Mouse (Mus musculus): ENCODE measurements around the gene Slco3a1. TPM values are rescaled to one million over a fixed set of nuclear protein-coding genes. Genes with fewer than 3 reads are reported as not detected.

The Slco3a1 gene
- polyA plus RNA-seq, 1 experiment from 2014 or later = 19.6 TPM

DNA sequence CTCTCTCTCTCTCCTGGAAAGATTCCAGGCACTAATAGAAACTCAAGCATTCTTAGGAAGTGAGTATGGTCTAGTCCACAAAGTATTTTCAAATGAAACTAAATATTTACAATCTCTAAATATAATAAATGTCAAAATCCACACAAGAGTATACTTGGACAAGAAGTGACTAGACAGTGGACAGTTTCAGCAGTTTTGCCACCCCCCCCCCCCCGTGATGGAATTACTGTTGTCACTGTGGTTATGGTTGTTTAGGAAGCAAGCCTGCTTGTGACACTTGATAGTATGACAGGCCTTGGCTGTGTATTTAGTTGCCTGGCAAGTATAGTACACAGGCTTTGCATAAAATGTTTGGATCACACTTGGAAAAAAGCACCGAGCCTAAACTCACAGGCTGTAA, 192.9 kb downstream of the Slco3a1 start:
- no peak overlapping the region for H3K27ac ChIP-seq (ENCODE audit: low read depth, low read length)
- no peaks in the 10 kb centered on the region for H3K36me3 ChIP-seq (ENCODE audit: control insufficient read depth, insufficient read depth, low read length)
- H3K4me3 ChIP-seq (ENCODE audit: low read length) = no peak overlapping the region
- H3K27me3 ChIP-seq (ENCODE audit: control insufficient read depth, insufficient read depth, low read length) = no peaks in the 10 kb centered on the region
- 79% methylated on average over 2 of the region's 2 CpGs for WGBS
- no peaks in the 10 kb centered on the region for H3K4me1 ChIP-seq (ENCODE audit: control insufficient read depth, insufficient read depth, low read length)
- no peaks in the 10 kb centered on the region for H3K9me3 ChIP-seq (ENCODE audit: control insufficient read depth, low read length)
- no peak overlapping the region for H3K9ac ChIP-seq (ENCODE audit: low read depth, low read length)
- no peak overlapping the region for H3K4me2 ChIP-seq (replicated peaks; ENCODE audit: low read depth, low read length)
- no peak for ATAC-seq (ENCODE audit: low FRiP score, low TSS enrichment)

DNA sequence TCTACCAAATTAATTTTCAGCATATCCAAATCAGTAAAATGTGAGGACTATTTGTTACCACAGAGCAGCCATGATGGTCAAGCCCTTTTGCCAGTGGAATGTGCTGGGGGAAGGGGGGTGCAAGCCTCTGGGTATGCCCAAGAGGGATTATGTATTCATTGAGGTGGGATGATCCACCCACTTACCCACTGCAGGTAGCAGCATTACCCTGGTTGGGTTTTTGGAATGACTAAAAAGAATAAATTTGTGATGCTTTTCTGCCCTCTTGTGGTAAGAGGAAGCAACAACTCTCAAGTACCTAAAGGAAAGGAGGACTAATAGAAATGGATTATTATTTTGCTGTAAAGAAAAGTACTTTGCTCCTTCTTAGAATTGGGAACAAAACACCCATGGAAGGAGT, 197.6 kb downstream of the Slco3a1 start:
- no peak overlapping the region for H3K9ac ChIP-seq (ENCODE audit: low read depth, low read length)
- ATAC-seq (ENCODE audit: low FRiP score, low TSS enrichment) = no peak

DNA sequence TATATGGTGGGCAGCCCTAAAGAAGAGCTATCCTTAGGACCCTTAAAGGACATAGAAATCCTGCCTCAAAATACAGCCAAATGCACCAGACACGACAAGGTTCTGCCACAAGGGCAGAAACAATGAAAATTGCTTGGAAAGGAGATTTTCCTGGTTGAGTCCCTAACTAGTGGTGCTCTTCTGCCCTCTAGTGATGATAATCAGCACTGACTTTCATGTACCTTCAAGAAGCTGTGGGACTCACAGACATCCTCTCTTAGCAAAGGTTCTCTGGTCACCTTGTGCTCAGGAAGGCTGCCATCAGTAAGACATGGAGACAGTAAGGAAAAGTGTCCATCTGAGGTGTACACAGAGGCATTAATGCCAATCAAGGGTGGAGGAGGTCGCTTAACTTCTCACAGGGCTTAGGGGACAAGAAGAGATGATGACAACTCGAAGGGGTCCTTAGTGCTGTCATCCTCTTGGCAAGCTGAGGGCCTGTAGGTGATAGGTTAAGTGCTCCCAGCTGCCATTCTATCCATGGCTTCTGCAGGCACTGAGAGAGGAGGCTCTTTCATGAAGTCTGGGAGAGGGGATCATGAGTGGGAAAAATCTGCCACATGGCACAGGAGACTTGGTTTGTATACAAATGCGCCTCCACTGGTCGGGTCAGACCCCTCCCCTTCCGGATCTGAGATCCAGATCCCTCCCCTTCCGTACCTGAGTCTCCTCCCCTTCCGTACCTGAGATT, 199.9 kb downstream of the Slco3a1 start:
- 58% methylated on average over 8 of the region's 8 CpGs for WGBS
- no peak overlapping the region for H3K4me2 ChIP-seq (replicated peaks; ENCODE audit: low read depth, low read length)
- no peak overlapping the region for H3K4me3 ChIP-seq (ENCODE audit: low read length)
- peak; percentile 28; the same call in 1 of the 2 replicates for ATAC-seq (ENCODE audit: low FRiP score, low TSS enrichment)
- peaks cover 7% of the 10 kb centered on the region; the same call in 1 of the 2 replicates for H3K4me1 ChIP-seq (ENCODE audit: control insufficient read depth, insufficient read depth, low read length)
- no peaks in the 10 kb centered on the region for H3K36me3 ChIP-seq (ENCODE audit: control insufficient read depth, insufficient read depth, low read length)
- no peaks in the 10 kb centered on the region for H3K9me3 ChIP-seq (ENCODE audit: control insufficient read depth, low read length)
- no peaks in the 10 kb centered on the region for H3K27me3 ChIP-seq (ENCODE audit: control insufficient read depth, insufficient read depth, low read length)
- H3K27ac ChIP-seq (ENCODE audit: low read depth, low read length) = no peak overlapping the region
- H3K9ac ChIP-seq (ENCODE audit: low read depth, low read length) = no peak overlapping the region

More for the DNA sequence above, 197.6 kb downstream of the Slco3a1 start:
- Histone ChIP-seq H3K27me3 (ENCODE audit: control insufficient read depth, insufficient read depth, low read length) (no peaks in the 10 kb centered on the region), H3K9me3 (ENCODE audit: control insufficient read depth, low read length) (no peaks in the 10 kb centered on the region), H3K36me3 (ENCODE audit: control insufficient read depth, insufficient read depth, low read length) (no peaks in the 10 kb centered on the region), H3K4me3 (ENCODE audit: low read length) (no peak overlapping the region), H3K27ac (ENCODE audit: low read depth, low read length) (no peak overlapping the region), H3K4me1 (ENCODE audit: control insufficient read depth, insufficient read depth, low read length) (peaks cover 7% of the 10 kb centered on the region; the same call in 1 of the 2 replicates), H3K4me2 (replicated peaks; ENCODE audit: low read depth, low read length) (no peak overlapping the region)

DNA sequence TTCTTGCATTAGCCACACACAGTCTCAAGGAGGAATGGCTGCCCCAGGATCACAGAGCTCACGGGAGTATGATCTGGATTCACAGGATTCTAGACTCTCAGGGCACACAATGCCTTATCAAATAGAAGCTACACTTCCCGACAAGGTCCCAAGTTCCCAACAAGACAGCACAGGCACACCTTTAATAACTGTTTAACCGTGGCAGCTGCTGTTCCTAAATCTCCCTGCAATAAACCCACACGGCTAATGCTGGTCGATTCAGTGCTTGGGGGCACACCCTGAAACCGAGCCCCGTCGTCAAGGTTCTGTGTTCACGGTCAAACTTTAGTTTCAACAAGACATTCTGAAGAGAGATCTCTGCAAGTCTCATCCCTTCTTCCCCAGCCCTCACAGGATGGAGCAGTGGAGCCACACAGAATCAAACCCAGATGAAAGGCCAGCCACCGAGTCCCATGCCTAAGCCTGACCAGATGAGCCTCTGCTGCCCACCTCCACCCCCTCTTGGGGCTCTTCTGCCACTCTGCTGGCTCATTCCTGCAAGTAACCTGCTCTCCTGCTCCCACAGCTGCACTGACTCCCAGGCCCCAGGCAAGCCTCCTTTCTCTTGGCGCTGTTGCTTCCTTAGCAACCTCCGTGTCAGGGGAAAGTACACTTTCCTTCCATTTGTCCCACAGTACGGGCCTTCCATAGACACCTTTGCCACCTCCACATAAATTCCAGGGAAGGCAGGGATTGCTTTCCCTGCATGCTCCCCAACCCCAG, 200.7 kb downstream of the Slco3a1 start:
- Histone ChIP-seq H3K9ac (ENCODE audit: low read depth, low read length) (0 out of 2 replicates have a peak overlapping the region, but pooled peaks have one; percentile 28), H3K36me3 (ENCODE audit: control insufficient read depth, insufficient read depth, low read length) (no peaks in the 10 kb centered on the region), H3K4me3 (ENCODE audit: low read length) (no peak overlapping the region), H3K27me3 (ENCODE audit: control insufficient read depth, insufficient read depth, low read length) (no peaks in the 10 kb centered on the region), H3K9me3 (ENCODE audit: control insufficient read depth, low read length) (no peaks in the 10 kb centered on the region), H3K27ac (ENCODE audit: low read depth, low read length) (no peak overlapping the region), H3K4me1 (ENCODE audit: control insufficient read depth, insufficient read depth, low read length) (peaks cover 7% of the 10 kb centered on the region; the same call in 1 of the 2 replicates), H3K4me2 (replicated peaks; ENCODE audit: low read depth, low read length) (no peak overlapping the region)
- ATAC-seq (ENCODE audit: low FRiP score, low TSS enrichment) = 0 out of 2 replicates have a peak, but pooled peaks have one; percentile 20
- 55% methylated on average over 13 of the region's 13 CpGs for WGBS

DNA sequence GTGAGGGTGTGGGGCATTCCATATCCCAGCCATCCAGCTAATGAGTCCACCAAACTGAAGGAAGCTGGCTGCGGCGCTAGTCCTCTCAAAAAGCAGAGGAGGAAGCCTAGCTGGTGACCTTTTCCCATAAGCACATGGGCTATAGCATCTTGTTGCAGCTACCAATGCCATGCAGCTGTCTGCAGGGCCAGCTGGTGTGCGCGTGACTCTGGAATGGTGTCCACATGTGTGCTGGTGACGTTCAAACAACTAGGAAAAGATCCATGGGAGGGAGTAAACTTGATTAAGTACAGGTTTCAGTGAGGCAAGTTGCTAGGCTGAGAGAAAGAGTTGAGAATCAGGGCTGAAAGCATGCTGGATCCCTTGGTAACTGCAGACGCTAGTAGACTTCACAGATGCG, 201.3 kb downstream of the Slco3a1 start:
- ATAC-seq (ENCODE audit: low FRiP score, low TSS enrichment) = no peak
- no peak overlapping the region for H3K4me2 ChIP-seq (replicated peaks; ENCODE audit: low read depth, low read length)
- H3K27ac ChIP-seq (ENCODE audit: low read depth, low read length) = no peak overlapping the region
- H3K9ac ChIP-seq (ENCODE audit: low read depth, low read length) = no peak overlapping the region
- H3K4me3 ChIP-seq (ENCODE audit: low read length) = no peak overlapping the region
- WGBS = 73% methylated on average over 7 of the region's 7 CpGs
- H3K4me1 ChIP-seq (ENCODE audit: control insufficient read depth, insufficient read depth, low read length) = peaks cover 7% of the 10 kb centered on the region; the same call in 1 of the 2 replicates
- no peaks in the 10 kb centered on the region for H3K36me3 ChIP-seq (ENCODE audit: control insufficient read depth, insufficient read depth, low read length)
- no peaks in the 10 kb centered on the region for H3K9me3 ChIP-seq (ENCODE audit: control insufficient read depth, low read length)
- H3K27me3 ChIP-seq (ENCODE audit: control insufficient read depth, insufficient read depth, low read length) = no peaks in the 10 kb centered on the region

DNA sequence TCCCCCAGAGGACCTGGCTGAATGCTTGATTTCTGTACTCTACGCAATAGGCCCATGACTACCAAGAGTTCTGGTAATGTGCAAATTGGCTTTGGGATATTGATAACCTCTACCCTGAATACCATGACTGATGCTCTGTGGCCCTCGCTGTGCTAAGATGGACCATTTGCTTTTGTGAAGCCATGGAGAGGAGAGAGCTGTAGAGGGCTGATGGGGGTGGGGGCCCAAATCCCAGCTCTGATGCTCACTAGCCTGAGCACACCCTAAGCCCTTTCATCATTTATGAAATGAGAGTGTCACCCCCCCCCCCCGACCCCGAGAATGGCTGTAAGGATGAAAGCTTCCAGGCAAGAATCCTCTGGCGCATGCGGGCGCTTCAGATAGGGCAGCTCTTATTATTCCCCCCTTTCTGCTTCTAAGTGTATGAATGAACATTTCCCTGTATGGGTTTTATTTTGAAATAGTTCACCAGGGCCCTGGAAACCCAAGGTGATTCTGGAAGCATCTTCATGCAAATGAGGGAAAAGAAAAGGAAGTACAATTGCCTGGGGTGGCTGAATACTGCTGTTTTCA, 206.2 kb downstream of the Slco3a1 start:
- WGBS = 94% methylated on average over 7 of the region's 7 CpGs

DNA sequence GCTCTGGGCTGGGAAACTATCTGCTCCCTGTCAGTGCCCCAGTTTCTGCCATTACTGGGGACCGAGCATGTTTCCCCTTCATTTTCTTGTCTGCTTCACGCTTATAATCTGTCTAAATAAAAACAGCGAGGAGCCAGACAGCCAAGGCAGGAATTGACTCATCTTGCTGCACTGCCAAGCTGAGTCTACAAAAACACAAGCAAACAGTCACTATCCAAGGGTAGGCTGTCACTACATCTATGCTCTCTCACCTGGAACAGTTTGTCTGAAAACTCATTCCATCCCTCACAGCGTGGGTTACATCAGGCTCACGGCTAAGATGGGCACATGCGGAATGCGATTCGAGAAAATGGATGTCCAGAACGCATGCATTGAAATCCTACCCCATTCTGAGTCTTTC, 207.6 kb downstream of the Slco3a1 start:
- Histone ChIP-seq H3K27me3 (ENCODE audit: control insufficient read depth, insufficient read depth, low read length) (no peaks in the 10 kb centered on the region), H3K9me3 (ENCODE audit: control insufficient read depth, low read length) (no peaks in the 10 kb centered on the region), H3K4me3 (ENCODE audit: low read length) (no peak overlapping the region), H3K27ac (ENCODE audit: low read depth, low read length) (no peak overlapping the region), H3K4me1 (ENCODE audit: control insufficient read depth, insufficient read depth, low read length) (no peaks in the 10 kb centered on the region; the same call in 1 of the 2 replicates), H3K9ac (ENCODE audit: low read depth, low read length) (no peak overlapping the region), H3K36me3 (ENCODE audit: control insufficient read depth, insufficient read depth, low read length) (no peaks in the 10 kb centered on the region), H3K4me2 (replicated peaks; ENCODE audit: low read depth, low read length) (no peak overlapping the region)
- 85% methylated on average over 9 of the region's 9 CpGs for WGBS
- no peak for ATAC-seq (ENCODE audit: low FRiP score, low TSS enrichment)

More for the DNA sequence above, 206.2 kb downstream of the Slco3a1 start:
- Histone ChIP-seq H3K9me3 (ENCODE audit: control insufficient read depth, low read length) (no peaks in the 10 kb centered on the region), H3K4me3 (ENCODE audit: low read length) (no peak overlapping the region), H3K4me1 (ENCODE audit: control insufficient read depth, insufficient read depth, low read length) (no peaks in the 10 kb centered on the region; the same call in 1 of the 2 replicates), H3K27ac (ENCODE audit: low read depth, low read length) (no peak overlapping the region), H3K27me3 (ENCODE audit: control insufficient read depth, insufficient read depth, low read length) (no peaks in the 10 kb centered on the region), H3K4me2 (replicated peaks; ENCODE audit: low read depth, low read length) (no peak overlapping the region), H3K36me3 (ENCODE audit: control insufficient read depth, insufficient read depth, low read length) (no peaks in the 10 kb centered on the region), H3K9ac (ENCODE audit: low read depth, low read length) (no peak overlapping the region)
- ATAC-seq (ENCODE audit: low FRiP score, low TSS enrichment) = no peak

DNA sequence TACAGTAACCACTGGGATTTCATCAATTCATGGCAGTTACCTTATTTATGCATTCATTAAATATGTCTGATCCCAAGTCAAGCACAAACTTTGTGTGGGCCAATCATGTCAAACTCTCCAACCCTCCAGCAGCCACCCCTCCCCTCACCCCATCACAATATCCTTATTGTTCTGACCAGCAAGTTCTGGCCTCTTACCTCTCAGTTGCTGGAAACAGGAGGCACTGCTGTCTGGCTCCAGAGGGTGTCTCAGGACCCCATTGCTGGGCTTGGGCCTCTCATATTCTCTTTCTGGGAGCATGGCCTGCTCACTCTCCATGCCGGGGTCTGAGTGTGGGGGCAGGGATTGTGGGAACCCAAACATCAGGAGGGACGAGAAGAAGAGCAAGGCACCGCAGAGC, 208.1 kb downstream of the Slco3a1 start:
- H3K27ac ChIP-seq (ENCODE audit: low read depth, low read length) = no peak overlapping the region
- no peak overlapping the region for H3K9ac ChIP-seq (ENCODE audit: low read depth, low read length)
- H3K27me3 ChIP-seq (ENCODE audit: control insufficient read depth, insufficient read depth, low read length) = no peaks in the 10 kb centered on the region
- 70% methylated on average over 3 of the region's 3 CpGs for WGBS
- H3K4me2 ChIP-seq (replicated peaks; ENCODE audit: low read depth, low read length) = no peak overlapping the region
- no peak for ATAC-seq (ENCODE audit: low FRiP score, low TSS enrichment)
- peaks cover 2% of the 10 kb centered on the region; the same call in 1 of the 2 replicates for H3K4me1 ChIP-seq (ENCODE audit: control insufficient read depth, insufficient read depth, low read length)
- H3K36me3 ChIP-seq (ENCODE audit: control insufficient read depth, insufficient read depth, low read length) = no peaks in the 10 kb centered on the region
- H3K9me3 ChIP-seq (ENCODE audit: control insufficient read depth, low read length) = no peaks in the 10 kb centered on the region
- H3K4me3 ChIP-seq (ENCODE audit: low read length) = no peak overlapping the region
